Mouse (Mus musculus): Measurements from ENCODE around the gene Calhm2. TPM values are rescaled to one million over a fixed set of nuclear protein-coding genes. Genes with fewer than 3 reads are reported as not detected.

The Calhm2 gene
- 10 to 100 TPM in 19 of 26 experiments, 1 to 10 TPM in 7; 4.5 to 37.8 (median 16.1) TPM for total RNA-seq (2018; cell fraction: chromatin; rRNA removed)
- total RNA-seq (2018; cell fraction: cytosol; rRNA removed) = 10 to 100 TPM in 22 of 26 experiments, 1 to 10 TPM in 4; 4.9 to 23.4 (median 17.0) TPM
- total RNA-seq (2018; cell fraction: nucleus; rRNA removed) = 10 to 100 TPM in 23 of 26 experiments, 1 to 10 TPM in 3; 6.1 to 36.1 (median 22.8) TPM
- 9.2 to 20.5 TPM (median 12.1 TPM) in 3 replicates for polyA plus RNA-seq (2018)

- Histone ChIP-seq H3K27ac (peak within 1 kb of the TSS; percentile 87), H3K4me3 (ENCODE audit: inconsistent target) (peak within 1 kb of the TSS; percentile 73), H3K36me3 (ENCODE audit: inconsistent target) (peaks cover 15% of the 10 kb centered on the region; the same call in 1 of the 2 replicates), H3K79me2 (ENCODE audit: inconsistent target) (peaks cover 26% of the 10 kb centered on the region)
- 3% methylated on average over 28 of the region's 28 CpGs for WGBS (ENCODE audit: missing documents)
Observed at GRCm38 (mm10) chr19:47137771-47138421, at the start of gene Calhm2. TSS of gene Calhm2 (minus strand) at chr19:47138294.

DNA sequence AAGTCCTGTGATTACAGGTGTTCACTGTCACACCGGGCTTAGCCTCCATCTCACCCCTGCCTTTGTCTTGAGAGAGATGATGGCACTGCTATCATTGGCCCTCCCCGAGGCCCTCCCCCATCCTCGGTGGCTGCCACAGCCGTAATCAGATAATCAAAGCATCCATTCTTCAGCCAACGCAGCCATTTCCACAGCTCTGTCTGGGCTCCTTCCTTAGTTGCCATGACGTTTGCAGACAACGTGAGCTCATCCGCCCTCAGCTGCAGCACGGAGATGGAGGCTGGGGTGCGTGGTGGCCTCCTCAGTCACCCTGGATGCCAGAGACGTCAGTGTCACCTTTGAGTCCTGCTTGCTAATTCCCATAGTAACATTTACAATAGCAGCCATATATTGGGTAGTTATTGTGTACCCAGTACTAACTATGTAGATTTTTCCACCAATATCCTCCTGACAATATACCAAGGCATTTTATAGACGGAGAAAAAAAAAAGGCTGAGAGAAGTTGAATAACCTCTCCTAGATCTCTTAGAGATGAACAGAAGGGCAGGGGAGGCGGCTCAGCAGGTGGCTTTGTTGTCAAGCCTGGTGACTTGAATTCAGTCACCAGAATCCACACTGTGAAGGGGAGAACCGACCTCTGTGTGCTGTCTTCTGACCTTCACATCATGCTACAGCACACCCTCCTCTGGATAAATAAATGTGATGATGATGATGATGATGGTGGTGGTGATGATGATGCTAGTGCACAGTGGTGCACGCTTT is 48.6 kb upstream of the Calhm2 start:
- WGBS (ENCODE audit: missing documents) = 88% methylated on average over 15 of the region's 15 CpGs

DNA sequence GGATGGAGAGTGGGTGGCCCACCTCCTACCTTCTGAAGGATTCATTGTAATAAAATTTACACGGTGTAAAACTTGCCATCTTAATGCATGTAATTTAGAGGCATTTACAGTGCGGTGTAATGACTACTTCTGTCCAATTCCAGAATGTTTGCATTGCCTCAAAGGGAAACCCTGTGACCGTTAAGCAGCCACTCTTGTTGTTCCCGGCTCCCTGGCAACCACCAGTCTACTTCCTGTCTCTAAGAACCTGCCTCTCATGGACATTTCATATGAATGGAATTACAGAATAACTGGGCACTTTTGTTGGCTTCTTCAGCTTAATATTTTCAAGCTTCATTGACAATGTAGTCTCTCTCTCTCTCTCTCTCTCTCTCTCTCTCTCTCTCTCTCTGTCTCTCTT is 46.6 kb upstream of the Calhm2 start:
- Histone ChIP-seq H3K27ac (no peak overlapping the region), H3K79me2 (ENCODE audit: inconsistent target) (no peaks in the 10 kb centered on the region), H3K36me3 (ENCODE audit: inconsistent target) (no peaks in the 10 kb centered on the region), H3K4me3 (ENCODE audit: inconsistent target) (no peak overlapping the region)
- 35% methylated on average over 4 of the region's 4 CpGs for WGBS (ENCODE audit: missing documents)

More for the DNA sequence above, 48.6 kb upstream of the Calhm2 start:
- H3K4me3 ChIP-seq (ENCODE audit: inconsistent target) = no peak overlapping the region
- H3K27ac ChIP-seq = no peak overlapping the region
- no peaks in the 10 kb centered on the region for H3K79me2 ChIP-seq (ENCODE audit: inconsistent target)
- no peaks in the 10 kb centered on the region for H3K36me3 ChIP-seq (ENCODE audit: inconsistent target)

DNA sequence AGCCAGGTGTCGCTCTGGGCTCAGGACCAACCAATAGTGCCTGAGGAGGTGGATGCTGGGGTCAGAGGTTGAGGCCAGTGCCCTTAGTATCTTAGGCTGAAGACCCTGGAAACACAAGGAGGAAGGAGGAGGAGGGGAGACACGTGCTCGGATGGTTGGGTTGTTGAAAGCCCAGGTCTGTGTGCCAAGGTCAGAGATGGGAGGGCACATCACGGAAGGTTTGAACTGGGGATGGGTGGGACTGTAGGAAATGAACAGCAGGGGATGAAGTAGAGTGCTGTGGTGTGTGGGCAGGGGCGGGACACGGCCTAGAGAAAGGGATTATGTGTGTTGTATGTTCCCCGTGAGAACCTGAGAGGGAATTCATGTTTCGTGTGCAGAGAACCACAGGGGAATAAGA is 46.1 kb upstream of the Calhm2 start:
- 68% methylated on average over 8 of the region's 8 CpGs for WGBS (ENCODE audit: missing documents)
- no peaks in the 10 kb centered on the region for H3K79me2 ChIP-seq (ENCODE audit: inconsistent target)
- H3K27ac ChIP-seq = no peak overlapping the region
- H3K36me3 ChIP-seq (ENCODE audit: inconsistent target) = no peaks in the 10 kb centered on the region
- no peak overlapping the region for H3K4me3 ChIP-seq (ENCODE audit: inconsistent target)

DNA sequence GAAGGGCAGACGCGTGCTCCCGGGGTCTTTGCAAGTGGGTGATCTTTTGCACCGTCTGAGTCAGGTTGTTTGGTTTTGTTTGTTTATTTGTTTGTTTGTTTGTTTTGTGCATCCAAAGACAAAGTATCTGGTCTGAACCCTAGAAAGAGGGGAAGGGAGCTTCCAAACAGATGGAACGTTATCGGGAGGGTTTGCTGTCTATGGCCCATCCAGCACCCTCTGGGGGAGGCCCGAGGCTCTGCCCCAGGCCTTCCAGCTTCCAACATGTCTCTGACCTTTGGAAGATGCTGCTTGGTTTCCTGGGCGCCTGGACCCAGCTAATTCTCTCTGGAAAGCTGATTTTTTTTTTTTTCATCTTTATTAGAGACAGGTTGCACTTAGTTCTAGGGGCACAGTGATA is 41.9 kb upstream of the Calhm2 start:
- Histone ChIP-seq H3K4me3 (ENCODE audit: inconsistent target) (no peak overlapping the region), H3K27ac (no peak overlapping the region), H3K79me2 (ENCODE audit: inconsistent target) (no peaks in the 10 kb centered on the region), H3K36me3 (ENCODE audit: inconsistent target) (no peaks in the 10 kb centered on the region)
- 61% methylated on average over 8 of the region's 8 CpGs for WGBS (ENCODE audit: missing documents)

DNA sequence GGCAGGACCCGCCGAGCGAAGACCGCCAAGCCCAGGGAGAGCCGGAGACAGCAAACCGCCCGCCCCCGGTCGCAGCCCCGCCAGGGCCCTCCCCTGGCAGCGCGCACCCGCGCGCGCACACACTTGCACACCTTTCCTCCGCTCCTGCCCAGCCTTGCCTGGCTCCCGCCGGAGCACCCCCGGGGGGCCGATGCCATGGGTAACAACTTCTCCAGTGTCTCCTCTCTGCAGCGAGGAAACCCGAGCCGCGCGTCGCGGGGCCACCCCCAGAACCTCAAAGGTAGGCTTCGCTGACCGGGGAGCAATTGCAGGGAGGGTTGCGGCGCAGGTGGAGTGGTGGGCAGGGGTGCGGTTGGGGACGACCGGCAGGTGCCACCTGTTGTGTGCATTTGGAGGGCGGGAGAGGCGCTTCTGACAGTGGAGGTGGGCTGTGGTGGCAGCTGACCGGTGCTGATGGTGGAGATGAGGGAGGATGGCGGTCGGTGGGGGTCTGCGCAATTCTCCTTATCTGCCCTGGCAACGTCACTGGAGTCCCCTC is 41.2 kb upstream of the Calhm2 start:
- H3K79me2 ChIP-seq (ENCODE audit: inconsistent target) = no peaks in the 10 kb centered on the region
- 8% methylated on average over 39 of the region's 42 CpGs for WGBS (ENCODE audit: missing documents)
- no peak overlapping the region for H3K4me3 ChIP-seq (ENCODE audit: inconsistent target)
- no peaks in the 10 kb centered on the region for H3K36me3 ChIP-seq (ENCODE audit: inconsistent target)
- H3K27ac ChIP-seq = no peak overlapping the region

DNA sequence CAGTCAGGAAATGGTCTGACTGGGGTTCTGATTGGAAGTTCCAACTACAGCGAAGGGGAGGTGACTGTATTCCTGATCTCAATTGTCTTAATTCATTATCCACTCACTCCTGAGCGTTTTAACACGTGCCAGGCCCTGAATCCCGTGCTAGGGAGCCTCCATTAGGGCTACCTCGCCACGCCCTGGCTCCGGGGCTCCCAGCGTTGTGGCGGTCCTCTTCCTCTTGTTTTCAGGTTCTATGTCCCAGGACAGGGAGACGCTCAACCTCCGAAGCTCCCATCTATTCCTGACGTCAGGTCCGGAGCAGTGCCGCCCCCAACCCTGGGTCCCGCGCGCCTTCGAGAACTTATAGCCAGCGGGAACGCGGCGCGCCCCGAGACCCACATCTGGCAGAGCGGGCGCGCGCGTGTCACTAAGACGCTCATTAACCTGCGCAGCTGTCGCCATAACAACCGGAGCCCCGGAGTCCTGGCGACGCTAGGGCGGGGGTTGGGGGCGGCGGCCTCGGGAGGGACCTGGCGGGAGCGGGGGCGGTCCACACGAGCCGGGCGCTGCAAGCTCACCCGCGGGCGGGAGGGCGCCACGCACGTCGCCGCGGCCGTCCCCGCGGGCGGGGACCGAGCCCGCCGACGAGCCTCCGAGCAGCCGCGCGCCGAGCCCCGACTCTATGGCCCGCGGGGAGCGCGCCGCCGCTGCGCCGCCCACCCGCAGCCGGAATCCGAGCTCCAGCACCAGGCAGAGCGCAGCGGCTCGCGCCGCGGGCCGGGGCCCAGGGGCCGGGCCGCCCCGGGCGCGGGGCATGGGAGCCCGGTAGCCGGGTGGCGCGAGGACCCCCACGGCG is 40.6 kb upstream of the Calhm2 start, which contains the start of gene Neurl1a:
Gene Neurl1a, plus strand, starts transcription at position 390 of the 841 bp plus-strand sequence.
- no peaks in the 10 kb centered on the region for H3K36me3 ChIP-seq (ENCODE audit: inconsistent target)
- no peak within 1 kb of the TSS for H3K27ac ChIP-seq
- H3K79me2 ChIP-seq (ENCODE audit: inconsistent target) = no peaks in the 10 kb centered on the region
- peak within 1 kb of the TSS; percentile 8; the same call in 1 of the 2 replicates for H3K4me3 ChIP-seq (ENCODE audit: inconsistent target)
- WGBS (ENCODE audit: missing documents) = 1% methylated on average over 89 of the region's 98 CpGs

DNA sequence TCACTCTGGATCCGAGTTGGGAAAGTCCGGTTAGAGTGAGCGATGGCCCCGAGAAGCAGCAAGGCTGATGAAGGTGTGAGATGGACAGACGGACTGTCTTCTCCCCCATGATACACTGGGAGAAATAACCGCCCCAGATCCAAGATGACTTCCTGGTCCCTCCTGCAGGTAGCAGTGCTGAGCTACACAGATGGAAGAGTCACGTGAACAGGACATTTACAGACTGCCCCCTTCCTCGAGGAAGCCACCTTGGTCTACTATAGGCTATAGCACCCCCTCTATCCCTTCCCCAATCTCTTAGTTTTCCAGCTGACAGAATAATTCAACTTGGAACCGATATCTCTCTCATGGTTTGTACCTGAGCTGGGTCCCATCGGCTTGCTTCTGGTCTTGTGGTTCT is 39.9 kb upstream of the Calhm2 start:
- Histone ChIP-seq H3K36me3 (ENCODE audit: inconsistent target) (no peaks in the 10 kb centered on the region), H3K79me2 (ENCODE audit: inconsistent target) (no peaks in the 10 kb centered on the region), H3K4me3 (ENCODE audit: inconsistent target) (no peak overlapping the region), H3K27ac (no peak overlapping the region)
- WGBS (ENCODE audit: missing documents) = 36% methylated on average over 10 of the region's 10 CpGs

- Histone ChIP-seq H3K4me3 (ENCODE audit: inconsistent target) (no peak overlapping the region), H3K79me2 (ENCODE audit: inconsistent target) (no peaks in the 10 kb centered on the region), H3K36me3 (ENCODE audit: inconsistent target) (no peaks in the 10 kb centered on the region), H3K27ac (no peak overlapping the region)
- whole genome bisulfite sequencing (ENCODE audit: missing documents) = 100% methylated on average over 2 of the region's 2 CpGs
Observed at GRCm38 (mm10) chr19:47176916-47177505, 38.9 kb upstream of the Calhm2 start.

GRCm38 (mm10) chr19:47175472-47175871 is 37.4 kb upstream of the Calhm2 start:
- no peak overlapping the region for H3K27ac ChIP-seq
- no peaks in the 10 kb centered on the region for H3K79me2 ChIP-seq (ENCODE audit: inconsistent target)
- H3K36me3 ChIP-seq (ENCODE audit: inconsistent target) = no peaks in the 10 kb centered on the region
- no peak overlapping the region for H3K4me3 ChIP-seq (ENCODE audit: inconsistent target)
- WGBS (ENCODE audit: missing documents) = 83% methylated on average over 1 of the region's 2 CpGs

DNA sequence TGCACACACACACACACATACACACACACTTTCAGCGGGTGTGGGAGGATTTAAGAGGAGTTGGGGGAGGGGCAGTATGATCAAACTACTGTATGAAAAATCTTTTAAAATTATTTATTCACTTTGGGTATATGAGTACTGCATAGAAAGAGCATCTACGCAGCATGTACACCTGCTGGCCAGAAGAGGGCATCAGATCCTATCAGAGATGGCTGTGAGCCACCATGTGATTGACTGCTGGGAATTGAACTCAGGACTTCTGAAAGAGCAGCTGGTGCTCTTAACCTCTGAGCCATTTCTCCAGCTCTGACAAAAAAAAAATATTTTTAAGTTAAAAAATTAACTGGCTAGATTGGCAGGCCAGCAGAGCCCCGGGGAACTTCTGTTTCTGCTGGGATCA is 36.4 kb upstream of the Calhm2 start:
- Histone ChIP-seq H3K4me3 (ENCODE audit: inconsistent target) (no peak overlapping the region), H3K36me3 (ENCODE audit: inconsistent target) (no peaks in the 10 kb centered on the region), H3K79me2 (ENCODE audit: inconsistent target) (no peaks in the 10 kb centered on the region), H3K27ac (no peak overlapping the region)
- whole genome bisulfite sequencing (ENCODE audit: missing documents) = 48% methylated on average over 3 of the region's 3 CpGs

GRCm38 (mm10) chr19:47168793-47169412 is 30.8 kb upstream of the Calhm2 start:
- Histone ChIP-seq H3K79me2 (ENCODE audit: inconsistent target) (no peaks in the 10 kb centered on the region), H3K4me3 (ENCODE audit: inconsistent target) (peak overlapping the region; percentile 5; the same call in 1 of the 2 replicates), H3K36me3 (ENCODE audit: inconsistent target) (no peaks in the 10 kb centered on the region), H3K27ac (no peak overlapping the region)
- WGBS (ENCODE audit: missing documents) = 20% methylated on average over 11 of the region's 11 CpGs

- Histone ChIP-seq H3K4me3 (ENCODE audit: inconsistent target) (peak overlapping the region; percentile 5; the same call in 1 of the 2 replicates), H3K79me2 (ENCODE audit: inconsistent target) (no peaks in the 10 kb centered on the region), H3K36me3 (ENCODE audit: inconsistent target) (no peaks in the 10 kb centered on the region), H3K27ac (no peak overlapping the region)
- 11% methylated on average over 13 of the region's 13 CpGs for WGBS (ENCODE audit: missing documents)
Observed at GRCm38 (mm10) chr19:47168223-47168622, 30.1 kb upstream of the Calhm2 start.

Measured in macrophage (primary cell).